Mouse (Mus musculus): Measurements from ENCODE around the gene Olfr741. TPM values are rescaled to one million over a fixed set of nuclear protein-coding genes. Genes with fewer than 3 reads are reported as not detected.

Gene Olfr741
- not detected in 2 replicates for polyA plus RNA-seq (2014; fragmentation: Nextera tagmentation; extraction: Ambion mirVana)

GRCm38 (mm10) chr14:50472438-50472837 is at the start of gene Olfr741:
Gene Olfr741 (plus strand): TSS chr14:50472738.
- no peak within 1 kb of the TSS for H3K27ac ChIP-seq (ENCODE audit: low read depth, low read length)
- H3K9me3 ChIP-seq (ENCODE audit: control insufficient read depth, low read length) = no peaks in the 10 kb centered on the region
- 73% methylated on average over 2 of the region's 2 CpGs for WGBS
- H3K9ac ChIP-seq (replicated peaks; ENCODE audit: low read depth, low read length) = no peak within 1 kb of the TSS
- no peaks in the 10 kb centered on the region for H3K4me1 ChIP-seq (ENCODE audit: control insufficient read depth, insufficient read depth, low read length)
- H3K36me3 ChIP-seq (ENCODE audit: control insufficient read depth, insufficient read depth, low read length) = no peaks in the 10 kb centered on the region
- no peak within 1 kb of the TSS for H3K4me2 ChIP-seq (ENCODE audit: low read depth, low read length)
- H3K27me3 ChIP-seq (ENCODE audit: control insufficient read depth, insufficient read depth, low read length) = no peaks in the 10 kb centered on the region
- no peak within 1 kb of the TSS for H3K4me3 ChIP-seq (ENCODE audit: low read depth, low read length)
- ATAC-seq (ENCODE audit: low read depth) = no peak

- Histone ChIP-seq H3K4me1 (ENCODE audit: control insufficient read depth, insufficient read depth, low read length) (no peaks in the 10 kb centered on the region), H3K27me3 (ENCODE audit: control insufficient read depth, insufficient read depth, low read length) (no peaks in the 10 kb centered on the region), H3K4me2 (ENCODE audit: low read depth, low read length) (no peak within 1 kb of the TSS), H3K36me3 (ENCODE audit: control insufficient read depth, insufficient read depth, low read length) (no peaks in the 10 kb centered on the region), H3K27ac (ENCODE audit: low read depth, low read length) (no peak within 1 kb of the TSS), H3K9ac (replicated peaks; ENCODE audit: low read depth, low read length) (no peak within 1 kb of the TSS), H3K9me3 (ENCODE audit: control insufficient read depth, low read length) (no peaks in the 10 kb centered on the region), H3K4me3 (ENCODE audit: low read depth, low read length) (no peak within 1 kb of the TSS)
- 82% methylated on average over 3 of the region's 3 CpGs for WGBS
- ATAC-seq (ENCODE audit: low read depth) = no peak
Observed at GRCm38 (mm10) chr14:50445245-50445644, 27.3 kb upstream of the Olfr741 start, which contains the start of gene Olfr740. Gene Olfr740 (plus strand): TSS chr14:50445545.

GRCm38 (mm10) chr14:50478406-50478805 is 5.9 kb downstream of the Olfr741 start:
- 81% methylated on average over 2 of the region's 2 CpGs for WGBS
- H3K27ac ChIP-seq (ENCODE audit: low read depth, low read length) = no peak overlapping the region
- H3K36me3 ChIP-seq (ENCODE audit: control insufficient read depth, insufficient read depth, low read length) = no peaks in the 10 kb centered on the region
- H3K4me3 ChIP-seq (ENCODE audit: low read depth, low read length) = no peak overlapping the region
- no peak overlapping the region for H3K9ac ChIP-seq (replicated peaks; ENCODE audit: low read depth, low read length)
- no peak overlapping the region for H3K4me2 ChIP-seq (ENCODE audit: low read depth, low read length)
- no peaks in the 10 kb centered on the region for H3K4me1 ChIP-seq (ENCODE audit: control insufficient read depth, insufficient read depth, low read length)
- no peaks in the 10 kb centered on the region for H3K9me3 ChIP-seq (ENCODE audit: control insufficient read depth, low read length)
- H3K27me3 ChIP-seq (ENCODE audit: control insufficient read depth, insufficient read depth, low read length) = no peaks in the 10 kb centered on the region
- no peak for ATAC-seq (ENCODE audit: low read depth)

GRCm38 (mm10) chr14:50503300-50503699 is 30.8 kb downstream of the Olfr741 start, which contains the start of gene Olfr742:
Gene Olfr742 (plus strand): TSS chr14:50503600.
- H3K9ac ChIP-seq (replicated peaks; ENCODE audit: low read depth, low read length) = no peak within 1 kb of the TSS
- H3K4me2 ChIP-seq (ENCODE audit: low read depth, low read length) = no peak within 1 kb of the TSS
- ATAC-seq (ENCODE audit: low read depth) = no peak
- no peak within 1 kb of the TSS for H3K4me3 ChIP-seq (ENCODE audit: low read depth, low read length)
- no peak within 1 kb of the TSS for H3K27ac ChIP-seq (ENCODE audit: low read depth, low read length)
- H3K4me1 ChIP-seq (ENCODE audit: control insufficient read depth, insufficient read depth, low read length) = no peaks in the 10 kb centered on the region
- WGBS = 60% methylated on average over 2 of the region's 2 CpGs
- H3K36me3 ChIP-seq (ENCODE audit: control insufficient read depth, insufficient read depth, low read length) = no peaks in the 10 kb centered on the region
- H3K27me3 ChIP-seq (ENCODE audit: control insufficient read depth, insufficient read depth, low read length) = no peaks in the 10 kb centered on the region
- H3K9me3 ChIP-seq (ENCODE audit: control insufficient read depth, low read length) = no peaks in the 10 kb centered on the region

GRCm38 (mm10) chr14:50521539-50521938 is 49.0 kb downstream of the Olfr741 start, which contains the start of gene Olfr743:
Gene Olfr743 (plus strand): TSS chr14:50521839.
- Histone ChIP-seq H3K36me3 (ENCODE audit: control insufficient read depth, insufficient read depth, low read length) (no peaks in the 10 kb centered on the region), H3K9me3 (ENCODE audit: control insufficient read depth, low read length) (no peaks in the 10 kb centered on the region), H3K4me1 (ENCODE audit: control insufficient read depth, insufficient read depth, low read length) (no peaks in the 10 kb centered on the region), H3K9ac (replicated peaks; ENCODE audit: low read depth, low read length) (no peak within 1 kb of the TSS), H3K4me2 (ENCODE audit: low read depth, low read length) (no peak within 1 kb of the TSS), H3K4me3 (ENCODE audit: low read depth, low read length) (no peak within 1 kb of the TSS), H3K27ac (ENCODE audit: low read depth, low read length) (no peak within 1 kb of the TSS), H3K27me3 (ENCODE audit: control insufficient read depth, insufficient read depth, low read length) (no peaks in the 10 kb centered on the region)
- ATAC-seq (ENCODE audit: low read depth) = no peak

Other genes with a start within 250 kb of the Olfr741 start
- gene Olfr731, start 230.9 kb upstream of the Olfr741 start, polyA plus RNA-seq (2014; fragmentation: Nextera tagmentation; extraction: Ambion mirVana) = not detected in 2 replicates
- not detected in 2 replicates for gene Olfr732, start 188.5 kb upstream of the Olfr741 start, polyA plus RNA-seq (2014; fragmentation: Nextera tagmentation; extraction: Ambion mirVana)
- not detected in 2 replicates for gene Olfr733, start 171.2 kb upstream of the Olfr741 start, polyA plus RNA-seq (2014; fragmentation: Nextera tagmentation; extraction: Ambion mirVana)
- not detected in 2 replicates for gene Olfr734, start 146.0 kb upstream of the Olfr741 start, polyA plus RNA-seq (2014; fragmentation: Nextera tagmentation; extraction: Ambion mirVana)
- not detected in 2 replicates for gene Olfr735, start 123.9 kb upstream of the Olfr741 start, polyA plus RNA-seq (2014; fragmentation: Nextera tagmentation; extraction: Ambion mirVana)
- not detected in 2 replicates for gene Tlr11, start 114.8 kb upstream of the Olfr741 start, polyA plus RNA-seq (2014; fragmentation: Nextera tagmentation; extraction: Ambion mirVana)
- not detected in 2 replicates for gene Olfr736, start 91.6 kb upstream of the Olfr741 start, polyA plus RNA-seq (2014; fragmentation: Nextera tagmentation; extraction: Ambion mirVana)
- gene Olfr738, start 65.2 kb upstream of the Olfr741 start, polyA plus RNA-seq (2014; fragmentation: Nextera tagmentation; extraction: Ambion mirVana) = not detected in 2 replicates
- gene Olfr739, start 54.1 kb upstream of the Olfr741 start, polyA plus RNA-seq (2014; fragmentation: Nextera tagmentation; extraction: Ambion mirVana) = not detected in 2 replicates
- not detected in 2 replicates for gene Olfr740, start 27.2 kb upstream of the Olfr741 start, polyA plus RNA-seq (2014; fragmentation: Nextera tagmentation; extraction: Ambion mirVana)
- gene Olfr742, start 30.9 kb downstream of the Olfr741 start, polyA plus RNA-seq (2014; fragmentation: Nextera tagmentation; extraction: Ambion mirVana) = not detected in 2 replicates
- not detected in 2 replicates for gene Olfr743, start 49.1 kb downstream of the Olfr741 start, polyA plus RNA-seq (2014; fragmentation: Nextera tagmentation; extraction: Ambion mirVana)
- gene Olfr744, start 142.1 kb downstream of the Olfr741 start, polyA plus RNA-seq (2014; fragmentation: Nextera tagmentation; extraction: Ambion mirVana) = not detected in 2 replicates
- not detected in 2 replicates for gene Olfr745, start 166.7 kb downstream of the Olfr741 start, polyA plus RNA-seq (2014; fragmentation: Nextera tagmentation; extraction: Ambion mirVana)
- gene Olfr746, start 174.3 kb downstream of the Olfr741 start, polyA plus RNA-seq (2014; fragmentation: Nextera tagmentation; extraction: Ambion mirVana) = not detected in 2 replicates
- not detected in 2 replicates for gene Olfr747, start 220.5 kb downstream of the Olfr741 start, polyA plus RNA-seq (2014; fragmentation: Nextera tagmentation; extraction: Ambion mirVana)
- gene Olfr748, start 234.6 kb downstream of the Olfr741 start, polyA plus RNA-seq (2014; fragmentation: Nextera tagmentation; extraction: Ambion mirVana) = not detected in 2 replicates

Data from neural tube, embryonic 14.5 days (tissue).